Mouse (Mus musculus): Measurements from ENCODE around the gene Prkaa1. TPM values are rescaled to one million over a fixed set of nuclear protein-coding genes. Genes with fewer than 3 reads are reported as not detected.
"Not testable (repeated sequence)": the region's sequence is repeated elsewhere in the genome, so short reads cannot be mapped to it uniquely, and the experiment has no call there.

Gene Prkaa1
- polyA plus RNA-seq, 1 experiment from 2014 or later = 19.7 TPM

DNA sequence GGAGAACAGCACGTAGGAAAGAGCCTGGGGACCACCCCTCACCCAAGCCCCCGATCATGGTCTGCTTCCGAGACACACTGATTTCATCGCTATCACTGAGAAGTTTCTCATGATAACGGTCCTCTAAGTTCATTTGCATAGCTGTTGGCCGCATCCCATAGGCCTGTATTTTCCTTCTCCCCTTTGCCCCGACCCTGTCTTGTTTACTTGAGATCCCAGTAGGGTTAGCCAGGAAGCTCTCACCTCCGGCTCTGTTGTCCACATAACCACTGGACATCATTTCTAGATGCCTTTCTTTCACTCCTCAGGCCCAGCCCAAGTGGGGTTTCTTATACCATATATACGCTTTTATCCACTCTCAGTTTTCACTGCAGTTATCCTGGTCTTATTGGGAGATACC is 51.3 kb downstream of the Prkaa1 start:
- H3K4me3 ChIP-seq (replicated peaks; ENCODE audit: low read depth, low read length) = no peak overlapping the region
- no peak overlapping the region for H3K4me2 ChIP-seq (ENCODE audit: low read length)
- 95% methylated on average over 9 of the region's 9 CpGs for WGBS
- H3K27ac ChIP-seq (replicated peaks; ENCODE audit: low read depth, low read length) = no peak overlapping the region
- no peaks in the 10 kb centered on the region for H3K27me3 ChIP-seq (ENCODE audit: control insufficient read depth, insufficient read depth, low read length)
- DNase-seq = no peak
- H3K9ac ChIP-seq (replicated peaks; ENCODE audit: low read length) = no peak overlapping the region
- H3K36me3 ChIP-seq (ENCODE audit: control insufficient read depth, insufficient read depth, low read length) = peaks cover 22% of the 10 kb centered on the region
- ATAC-seq (ENCODE audit: low FRiP score, low TSS enrichment) = no peak
- no peaks in the 10 kb centered on the region for H3K9me3 ChIP-seq (ENCODE audit: control insufficient read depth, low read length)
- no peaks in the 10 kb centered on the region for H3K4me1 ChIP-seq (ENCODE audit: control insufficient read depth, insufficient read depth, low read length)

DNA sequence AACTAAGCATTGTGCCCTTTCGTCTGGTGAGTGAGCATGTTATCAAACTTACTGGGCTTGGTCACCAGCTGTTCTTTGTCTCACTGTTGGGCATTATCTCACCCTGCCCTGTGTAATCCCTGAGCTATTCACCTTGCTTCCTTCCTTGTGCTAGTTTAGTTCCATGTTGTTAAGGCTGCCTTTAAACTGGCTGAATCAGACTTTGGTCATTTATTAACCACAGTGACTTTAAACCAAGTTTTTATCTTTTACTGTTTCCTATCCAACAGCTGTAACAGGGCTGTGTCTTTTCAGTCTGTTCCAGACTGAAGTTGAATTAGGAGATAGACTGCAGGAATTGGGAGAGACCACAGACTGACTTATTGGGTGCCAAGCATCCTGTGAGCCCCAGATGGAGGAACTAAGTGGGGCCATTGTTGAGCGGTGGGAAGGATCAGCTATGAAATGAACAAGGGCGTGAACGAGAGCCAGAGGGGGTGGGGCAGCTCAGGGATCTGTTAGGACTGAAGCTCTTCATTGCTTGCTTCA is 52.4 kb downstream of the Prkaa1 start:
- WGBS = 75% methylated on average over 4 of the region's 4 CpGs
- H3K4me2 ChIP-seq (ENCODE audit: low read length) = no peak overlapping the region
- ATAC-seq (ENCODE audit: low FRiP score, low TSS enrichment) (no peak), DNase-seq (no peak)
- H3K4me1 ChIP-seq (ENCODE audit: control insufficient read depth, insufficient read depth, low read length) = no peaks in the 10 kb centered on the region
- no peak overlapping the region for H3K27ac ChIP-seq (replicated peaks; ENCODE audit: low read depth, low read length)
- H3K27me3 ChIP-seq (ENCODE audit: control insufficient read depth, insufficient read depth, low read length) = no peaks in the 10 kb centered on the region
- no peak overlapping the region for H3K4me3 ChIP-seq (replicated peaks; ENCODE audit: low read depth, low read length)
- H3K36me3 ChIP-seq (ENCODE audit: control insufficient read depth, insufficient read depth, low read length) = peaks cover 14% of the 10 kb centered on the region; the same call in 1 of the 2 replicates
- H3K9me3 ChIP-seq (ENCODE audit: control insufficient read depth, low read length) = no peaks in the 10 kb centered on the region
- H3K9ac ChIP-seq (replicated peaks; ENCODE audit: low read length) = no peak overlapping the region

DNA sequence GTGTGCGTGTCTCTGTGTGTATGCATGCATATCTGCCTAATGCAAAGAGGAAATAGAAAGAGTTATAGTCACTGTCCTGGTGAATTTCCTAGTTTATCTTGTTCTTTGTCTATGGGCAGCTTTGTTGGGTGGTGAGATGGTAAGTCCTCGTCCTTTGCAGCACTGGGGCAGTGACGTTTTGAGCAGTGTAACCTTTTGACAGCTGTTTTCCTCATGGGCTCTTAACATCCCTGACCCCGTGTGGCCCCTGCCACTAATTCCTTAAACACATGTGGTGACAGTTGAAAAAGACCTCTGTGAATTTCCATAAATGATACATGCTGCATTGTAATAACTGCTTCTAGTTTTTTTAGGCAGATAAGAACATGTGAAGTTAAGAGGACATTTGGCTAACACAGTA is 53.0 kb downstream of the Prkaa1 start:
- DNase-seq = no peak
- Histone ChIP-seq H3K4me1 (ENCODE audit: control insufficient read depth, insufficient read depth, low read length) (no peaks in the 10 kb centered on the region), H3K4me2 (ENCODE audit: low read length) (no peak overlapping the region), H3K27ac (replicated peaks; ENCODE audit: low read depth, low read length) (no peak overlapping the region), H3K27me3 (ENCODE audit: control insufficient read depth, insufficient read depth, low read length) (no peaks in the 10 kb centered on the region), H3K36me3 (ENCODE audit: control insufficient read depth, insufficient read depth, low read length) (peaks cover 13% of the 10 kb centered on the region; the same call in 1 of the 2 replicates), H3K9me3 (ENCODE audit: control insufficient read depth, low read length) (no peaks in the 10 kb centered on the region), H3K4me3 (replicated peaks; ENCODE audit: low read depth, low read length) (no peak overlapping the region), H3K9ac (replicated peaks; ENCODE audit: low read length) (no peak overlapping the region)
- 70% methylated on average over 4 of the region's 4 CpGs for WGBS
- ATAC-seq (ENCODE audit: low FRiP score, low TSS enrichment) = no peak

DNA sequence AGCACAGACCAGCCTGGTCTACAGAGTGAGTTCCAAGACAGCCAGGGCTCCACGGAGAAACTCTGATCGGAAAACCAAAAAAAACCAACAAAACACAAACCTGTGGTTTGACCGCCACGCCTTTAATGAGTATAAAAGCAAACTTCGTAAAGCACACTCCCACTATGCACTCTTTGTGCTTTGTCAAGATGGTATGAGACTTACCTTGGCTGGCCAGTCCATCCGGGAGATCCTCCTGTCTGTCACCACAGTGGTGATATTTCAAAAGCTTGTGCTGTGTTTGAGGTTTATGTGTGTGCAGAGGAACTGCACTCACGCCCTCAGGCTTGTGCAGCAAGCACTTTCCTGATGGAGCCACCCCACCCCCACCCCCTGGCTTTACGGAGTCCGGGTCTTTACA is 61.6 kb downstream of the Prkaa1 start:
- Histone ChIP-seq H3K4me3 (replicated peaks; ENCODE audit: low read depth, low read length) (no peak overlapping the region), H3K36me3 (ENCODE audit: control insufficient read depth, insufficient read depth, low read length) (0 out of 2 replicates have a peak, but pooled peaks cover 1% of the 10 kb centered on the region), H3K27me3 (ENCODE audit: control insufficient read depth, insufficient read depth, low read length) (no peaks in the 10 kb centered on the region), H3K9me3 (ENCODE audit: control insufficient read depth, low read length) (no peaks in the 10 kb centered on the region; the same call in 1 of the 2 replicates), H3K9ac (replicated peaks; ENCODE audit: low read length) (no peak overlapping the region), H3K27ac (replicated peaks; ENCODE audit: low read depth, low read length) (no peak overlapping the region), H3K4me1 (ENCODE audit: control insufficient read depth, insufficient read depth, low read length) (no peaks in the 10 kb centered on the region), H3K4me2 (ENCODE audit: low read length) (no peak overlapping the region)
- no peak for DNase-seq
- WGBS = 92% methylated on average over 9 of the region's 9 CpGs
- ATAC-seq (ENCODE audit: low FRiP score, low TSS enrichment) = no peak

DNA sequence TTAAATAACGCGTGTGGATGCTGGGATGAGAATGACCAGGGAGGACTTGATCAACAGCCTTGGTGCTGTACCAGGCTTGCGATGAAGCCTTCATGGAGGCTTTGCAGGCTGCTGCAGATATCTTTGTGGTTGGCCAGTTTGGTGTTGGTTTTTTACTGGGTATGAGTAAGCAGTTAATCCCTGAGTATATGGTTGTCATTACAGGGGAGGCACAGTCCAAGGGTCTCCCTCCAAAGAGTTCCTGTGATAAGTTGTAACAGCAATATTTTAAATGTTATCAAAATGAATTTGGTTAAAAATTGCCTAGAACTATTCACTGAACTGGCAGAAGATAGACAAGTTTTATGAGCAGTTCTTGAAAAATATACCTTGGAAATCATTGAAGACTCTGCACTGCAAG is 65.5 kb downstream of the Prkaa1 start:
- Histone ChIP-seq H3K9ac (replicated peaks; ENCODE audit: low read length) (no peak overlapping the region), H3K4me3 (replicated peaks; ENCODE audit: low read depth, low read length) (no peak overlapping the region), H3K27me3 (ENCODE audit: control insufficient read depth, insufficient read depth, low read length) (no peaks in the 10 kb centered on the region), H3K4me2 (ENCODE audit: low read length) (no peak overlapping the region), H3K27ac (replicated peaks; ENCODE audit: low read depth, low read length) (no peak overlapping the region), H3K4me1 (ENCODE audit: control insufficient read depth, insufficient read depth, low read length) (no peaks in the 10 kb centered on the region), H3K36me3 (ENCODE audit: control insufficient read depth, insufficient read depth, low read length) (peaks cover 8% of the 10 kb centered on the region; the same call in 1 of the 2 replicates), H3K9me3 (ENCODE audit: control insufficient read depth, low read length) (no peaks in the 10 kb centered on the region)
- DNase-seq (no peak), ATAC-seq (ENCODE audit: low FRiP score, low TSS enrichment) (no peak)
- 97% methylated on average over 3 of the region's 3 CpGs for WGBS

DNA sequence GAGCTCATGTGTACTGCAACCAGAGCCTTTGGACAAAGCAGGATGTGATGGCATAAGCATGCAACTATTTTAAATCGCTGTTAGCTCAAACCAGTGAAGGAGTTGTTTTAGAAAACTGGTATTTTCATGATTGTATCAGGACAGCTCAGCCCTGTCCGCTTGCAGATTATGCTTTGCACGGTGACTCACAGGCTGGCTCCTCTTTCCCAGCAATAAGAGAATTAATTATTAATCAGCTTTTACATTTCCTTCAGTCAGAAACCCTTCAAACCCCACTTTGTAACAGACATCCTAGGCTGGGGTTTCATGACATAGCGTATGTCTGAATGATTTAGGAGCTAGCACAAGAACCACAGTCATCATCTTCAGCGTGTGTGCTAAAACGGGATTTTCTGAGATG is 76.8 kb downstream of the Prkaa1 start:
- Histone ChIP-seq H3K27ac (replicated peaks; ENCODE audit: low read depth, low read length) (no peak overlapping the region), H3K4me2 (ENCODE audit: low read length) (no peak overlapping the region), H3K36me3 (ENCODE audit: control insufficient read depth, insufficient read depth, low read length) (no peaks in the 10 kb centered on the region), H3K9ac (replicated peaks; ENCODE audit: low read length) (no peak overlapping the region), H3K4me3 (replicated peaks; ENCODE audit: low read depth, low read length) (no peak overlapping the region), H3K4me1 (ENCODE audit: control insufficient read depth, insufficient read depth, low read length) (no peaks in the 10 kb centered on the region), H3K9me3 (ENCODE audit: control insufficient read depth, low read length) (no peaks in the 10 kb centered on the region), H3K27me3 (ENCODE audit: control insufficient read depth, insufficient read depth, low read length) (no peaks in the 10 kb centered on the region)
- ATAC-seq (ENCODE audit: low FRiP score, low TSS enrichment) (no peak), DNase-seq (no peak)
- 79% methylated on average over 6 of the region's 6 CpGs for WGBS

DNA sequence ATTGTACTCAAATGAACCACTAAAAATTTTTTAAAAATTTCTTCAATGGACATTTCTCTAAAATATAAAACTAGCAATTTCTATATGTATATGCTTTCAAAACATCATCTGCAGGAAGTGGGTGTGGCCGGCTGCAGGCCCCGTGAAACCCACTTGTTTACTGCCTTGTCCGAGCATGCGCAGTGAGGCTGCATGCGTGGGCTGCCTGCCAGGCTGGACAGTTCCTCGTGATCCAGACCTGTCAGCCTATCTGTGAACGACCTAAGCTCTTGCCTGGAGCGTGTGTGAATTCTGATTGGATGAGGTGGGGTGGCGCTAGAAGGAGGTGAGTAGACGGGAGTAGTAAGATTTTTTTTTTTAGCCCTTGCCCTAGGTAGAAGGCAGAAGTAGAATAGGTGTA is 87.1 kb downstream of the Prkaa1 start:
- H3K27ac ChIP-seq (replicated peaks; ENCODE audit: low read depth, low read length); ATAC-seq (ENCODE audit: low FRiP score, low TSS enrichment); H3K4me3 ChIP-seq (replicated peaks; ENCODE audit: low read depth, low read length); H3K36me3 ChIP-seq (ENCODE audit: control insufficient read depth, insufficient read depth, low read length); H3K9ac ChIP-seq (replicated peaks; ENCODE audit: low read length); DNase-seq; H3K9me3 ChIP-seq (ENCODE audit: control insufficient read depth, low read length); H3K27me3 ChIP-seq (ENCODE audit: control insufficient read depth, insufficient read depth, low read length); H3K4me2 ChIP-seq (ENCODE audit: low read length); H3K4me1 ChIP-seq (ENCODE audit: control insufficient read depth, insufficient read depth, low read length): not testable (repeated sequence)
- 89% methylated on average over 10 of the region's 10 CpGs for WGBS

Other genes with a start within 250 kb of the Prkaa1 start
- not detected in 2 replicates for gene Mroh2b, start 245.1 kb upstream of the Prkaa1 start, polyA plus RNA-seq (2014; fragmentation: Nextera tagmentation; extraction: Ambion mirVana)
- 0.13 and 0.16 TPM in 2 replicates for gene C7, start 80.1 kb upstream of the Prkaa1 start, polyA plus RNA-seq (2014; fragmentation: Nextera tagmentation; extraction: Ambion mirVana)
- gene Card6, start 35.3 kb upstream of the Prkaa1 start, polyA plus RNA-seq (2014; fragmentation: Nextera tagmentation; extraction: Ambion mirVana) = 0.36 and 0.86 TPM in 2 replicates
- 446 and 522 TPM in 2 replicates for gene Rpl37, start 27.2 kb upstream of the Prkaa1 start, polyA plus RNA-seq (2014; fragmentation: Nextera tagmentation; extraction: Ambion mirVana)
- 62.9 and 67.1 TPM in 2 replicates for gene Ttc33, start 41.7 kb downstream of the Prkaa1 start, polyA plus RNA-seq (2014; fragmentation: Nextera tagmentation; extraction: Ambion mirVana)
- gene Ptger4, start 100.3 kb downstream of the Prkaa1 start, polyA plus RNA-seq (2014; fragmentation: Nextera tagmentation; extraction: Ambion mirVana) = 1.1 and 1.4 TPM in 2 replicates